Mouse (Mus musculus): ENCODE results near the gene Cttn.

The Cttn gene

GRCm38 (mm10) chr7:144448186-144448585 is 22.6 kb downstream of the Cttn start:
- 96% methylated on average over 1 of the region's 1 CpGs for WGBS

- WGBS, result 84% methylated on average over 3 of the region's 3 CpGs
These were observed 23.7 kb downstream of the Cttn start for GRCm38 (mm10) chr7:144447146-144447545.

GRCm38 (mm10) chr7:144444788-144445187 is 26.0 kb downstream of the Cttn start:
- WGBS, result 85% methylated on average over 7 of the region's 7 CpGs

- WGBS, result 78% methylated on average over 4 of the region's 4 CpGs
These were observed 28.8 kb downstream of the Cttn start for GRCm38 (mm10) chr7:144441976-144442375.

- 63% methylated on average over 11 of the region's 11 CpGs for WGBS
These were observed 29.3 kb downstream of the Cttn start for GRCm38 (mm10) chr7:144441466-144441865.

GRCm38 (mm10) chr7:144438811-144439210 is 32.0 kb downstream of the Cttn start:
- 96% methylated on average over 7 of the region's 7 CpGs for WGBS

- WGBS, result 76% methylated on average over 2 of the region's 2 CpGs
These were observed 37.9 kb downstream of the Cttn start for GRCm38 (mm10) chr7:144432920-144433319.

GRCm38 (mm10) chr7:144427460-144427859 is 43.3 kb downstream of the Cttn start:
- 78% methylated on average over 3 of the region's 3 CpGs for WGBS

GRCm38 (mm10) chr7:144426594-144426993 is 44.2 kb downstream of the Cttn start:
- 76% methylated on average over 3 of the region's 3 CpGs for WGBS

GRCm38 (mm10) chr7:144425953-144426352 is 44.9 kb downstream of the Cttn start:
- WGBS, result 4% methylated on average over 8 of the region's 8 CpGs

- 44% methylated on average over 6 of the region's 6 CpGs for WGBS
These were observed 49.3 kb downstream of the Cttn start for GRCm38 (mm10) chr7:144421478-144421877.

GRCm38 (mm10) chr7:144420552-144420951 is 50.3 kb downstream of the Cttn start:
- WGBS, result 44% methylated on average over 16 of the region's 16 CpGs

- 8% methylated on average over 16 of the region's 16 CpGs for WGBS
These were observed 53.0 kb downstream of the Cttn start for GRCm38 (mm10) chr7:144417644-144418343.

- WGBS, result 25% methylated on average over 2 of the region's 2 CpGs
These were observed 53.6 kb downstream of the Cttn start for GRCm38 (mm10) chr7:144417234-144417633.

- 62% methylated on average over 4 of the region's 4 CpGs for WGBS
These were observed 55.0 kb downstream of the Cttn start for GRCm38 (mm10) chr7:144415795-144416194.

- WGBS, result 39% methylated on average over 5 of the region's 5 CpGs
These were observed 56.2 kb downstream of the Cttn start for GRCm38 (mm10) chr7:144414632-144415031.

- WGBS, result 41% methylated on average over 22 of the region's 22 CpGs
These were observed 58.6 kb downstream of the Cttn start for GRCm38 (mm10) chr7:144411967-144412906.

- WGBS, result 82% methylated on average over 18 of the region's 18 CpGs
These were observed 61.1 kb downstream of the Cttn start for GRCm38 (mm10) chr7:144409682-144410081.

- 66% methylated on average over 2 of the region's 2 CpGs for WGBS
These were observed 62.3 kb downstream of the Cttn start for GRCm38 (mm10) chr7:144408464-144409000.

GRCm38 (mm10) chr7:144407675-144408074 is 63.1 kb downstream of the Cttn start:
- WGBS, result 26% methylated on average over 4 of the region's 4 CpGs

GRCm38 (mm10) chr7:144402492-144402891 is 68.3 kb downstream of the Cttn start:
- 49% methylated on average over 4 of the region's 4 CpGs for WGBS

- 51% methylated on average over 6 of the region's 6 CpGs for WGBS
These were observed 79.1 kb downstream of the Cttn start for GRCm38 (mm10) chr7:144391727-144392126.

Data from cerebral cortex, adult 2 months (tissue).